Mouse (Mus musculus) cerebellum, adult (tissue): Measurements from ENCODE around the gene S100a10.
A peak's percentile ranks its signal among the peaks of the same experiment; 100 is the strongest.
"Not testable (repeated sequence)": the region's sequence is repeated elsewhere in the genome, so short reads cannot be mapped to it uniquely, and the experiment has no call there.

Experiments used
- ATAC-seq: cut with Nextera tagmentation; 2 replicates; pipeline ENCODE4 v1.9.2; 2017; ENCODE audit warnings: mild to moderate bottlenecking, moderate library complexity, mixed read lengths; ENCODE audit not compliant: insufficient number of reproducible peaks, low FRiP score, low TSS enrichment

S100a10 gene

GRCm38 (mm10) chr3:93554981-93555877, at the start of gene S100a10:
Gene S100a10 (plus strand): TSS chr3:93555080.
- peak; percentile 38; the same call in 1 of the 2 replicates for ATAC-seq

- ATAC-seq, result no peak
Observed at GRCm38 (mm10) chr3:93505960-93506863, 48.7 kb upstream of the S100a10 start.

GRCm38 (mm10) chr3:93506881-93507325, 48.0 kb upstream of the S100a10 start:
- no peak for ATAC-seq

GRCm38 (mm10) chr3:93509301-93509700, 45.6 kb upstream of the S100a10 start:
- ATAC-seq, result no peak

- ATAC-seq, result no peak
Observed at GRCm38 (mm10) chr3:93511036-93511435, 43.8 kb upstream of the S100a10 start.

GRCm38 (mm10) chr3:93511801-93512200, 43.1 kb upstream of the S100a10 start:
- no peak for ATAC-seq

- ATAC-seq, result no peak
Observed at GRCm38 (mm10) chr3:93512386-93513101, 42.3 kb upstream of the S100a10 start.

GRCm38 (mm10) chr3:93514628-93515027, 40.3 kb upstream of the S100a10 start:
- ATAC-seq, result no peak

- no peak for ATAC-seq
Observed at GRCm38 (mm10) chr3:93517343-93517742, 37.5 kb upstream of the S100a10 start.

GRCm38 (mm10) chr3:93519856-93520329, 35.0 kb upstream of the S100a10 start:
- no peak for ATAC-seq

- no peak for ATAC-seq
Observed at GRCm38 (mm10) chr3:93520330-93521193, 34.3 kb upstream of the S100a10 start, which contains the start of gene S100a11. Gene S100a11 (plus strand): TSS chr3:93520488.

GRCm38 (mm10) chr3:93521462-93522057, 33.3 kb upstream of the S100a10 start:
- no peak for ATAC-seq

GRCm38 (mm10) chr3:93522611-93523010, 32.3 kb upstream of the S100a10 start:
- no peak for ATAC-seq

GRCm38 (mm10) chr3:93527300-93527699, 27.6 kb upstream of the S100a10 start:
- no peak for ATAC-seq

- no peak for ATAC-seq
Observed at GRCm38 (mm10) chr3:93528807-93529206, 26.1 kb upstream of the S100a10 start.

GRCm38 (mm10) chr3:93537068-93537576, 17.8 kb upstream of the S100a10 start:
- ATAC-seq, result no peak

GRCm38 (mm10) chr3:93538486-93538885, 16.4 kb upstream of the S100a10 start:
- no peak for ATAC-seq

GRCm38 (mm10) chr3:93541501-93541900, 13.4 kb upstream of the S100a10 start:
- ATAC-seq, result no peak

GRCm38 (mm10) chr3:93544170-93544569, 10.7 kb upstream of the S100a10 start:
- ATAC-seq, result not testable (repeated sequence)
